Mouse (Mus musculus): ENCODE data around the gene Gda.

The Gda gene

DNA sequence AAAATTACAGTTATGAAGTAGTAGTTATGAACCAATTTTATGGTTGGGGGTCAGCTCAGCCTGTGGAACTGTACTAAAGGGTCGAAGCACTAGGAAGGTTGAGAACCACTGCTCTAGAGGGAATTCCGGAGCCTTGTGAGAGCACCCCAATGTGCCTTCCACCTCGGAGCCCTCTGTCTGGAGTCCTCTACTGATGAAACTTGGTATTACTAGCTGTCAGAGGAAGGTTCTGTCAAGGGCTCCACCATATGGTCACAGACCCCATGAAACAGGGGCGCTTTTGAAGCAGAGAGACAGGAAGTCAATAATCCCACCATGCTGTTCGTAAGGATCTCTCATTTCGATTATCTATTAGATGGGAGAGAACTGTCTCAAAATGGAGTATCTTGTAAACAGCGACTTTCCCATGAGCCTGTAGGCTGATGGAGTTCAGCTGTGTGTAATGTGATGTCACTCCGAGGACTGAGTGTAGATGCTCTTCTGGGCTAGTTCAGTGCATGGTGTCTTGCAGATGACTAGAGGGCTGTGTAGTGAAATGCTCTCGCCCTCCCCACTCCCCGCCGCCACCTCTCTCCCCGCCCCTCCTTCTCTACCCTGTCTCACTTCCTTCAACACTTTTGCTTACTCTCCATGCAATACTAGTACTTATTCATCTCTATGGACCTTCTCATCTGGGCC, 100.7 kb downstream of the Gda start:
- DNase-seq: no peak

DNA sequence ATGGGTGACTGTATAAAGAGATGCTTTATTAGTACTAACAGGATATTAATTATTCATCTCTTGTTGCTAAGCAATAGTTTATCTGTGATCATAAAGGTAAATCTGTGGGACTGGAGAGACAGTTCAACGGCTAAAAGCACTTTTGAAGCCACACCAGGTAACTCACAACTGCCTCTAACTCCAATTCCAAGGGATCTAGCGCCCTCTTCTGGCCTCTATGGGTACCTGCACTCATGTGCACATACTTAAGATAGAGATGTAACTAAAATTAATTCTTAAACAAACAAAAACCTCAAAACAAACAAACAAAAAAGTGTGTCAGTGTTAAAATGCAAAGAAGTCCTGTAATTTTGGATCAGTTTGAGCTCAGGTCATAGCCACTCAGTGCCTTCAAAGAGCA, 101.9 kb downstream of the Gda start:
- no peak for DNase-seq

DNA sequence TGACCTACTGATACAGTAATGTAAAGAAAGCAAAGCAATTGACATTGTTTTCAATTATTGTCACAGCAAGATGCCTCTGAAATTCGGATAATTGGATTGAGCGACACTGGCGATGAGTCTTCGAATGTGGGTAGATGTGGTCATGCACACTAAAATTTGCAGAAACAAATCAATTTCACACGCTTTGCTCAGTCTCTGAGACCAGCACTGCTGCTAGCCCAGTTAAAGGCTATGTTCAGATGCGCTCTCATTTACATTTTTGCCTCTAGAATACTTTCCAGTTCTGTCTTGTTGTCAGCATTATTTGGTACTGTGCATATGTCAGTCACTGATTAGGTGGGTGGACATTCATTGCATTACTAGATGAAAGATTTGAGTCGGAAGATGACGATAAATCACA, 102.5 kb downstream of the Gda start:
- no peak for DNase-seq

DNA sequence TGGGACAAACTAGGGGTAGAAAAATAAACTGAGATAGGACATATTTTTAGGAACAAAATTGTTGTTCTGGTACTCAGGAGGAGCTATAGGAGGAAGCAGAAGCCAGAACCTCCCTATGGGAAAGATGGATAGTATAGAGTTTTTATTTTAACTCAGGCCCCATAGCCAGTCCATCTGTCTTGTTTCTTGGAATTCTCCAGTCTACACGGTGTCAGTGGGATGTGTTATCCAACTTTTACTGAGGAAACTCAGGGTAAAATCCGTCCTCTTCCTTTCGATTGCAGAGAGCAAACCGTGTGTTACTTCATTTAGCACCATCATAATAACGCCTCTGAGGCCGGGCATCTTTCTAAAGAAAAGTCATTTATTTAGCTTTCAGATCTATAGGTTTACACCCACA, 104.1 kb downstream of the Gda start:
- DNase-seq: no peak

DNA sequence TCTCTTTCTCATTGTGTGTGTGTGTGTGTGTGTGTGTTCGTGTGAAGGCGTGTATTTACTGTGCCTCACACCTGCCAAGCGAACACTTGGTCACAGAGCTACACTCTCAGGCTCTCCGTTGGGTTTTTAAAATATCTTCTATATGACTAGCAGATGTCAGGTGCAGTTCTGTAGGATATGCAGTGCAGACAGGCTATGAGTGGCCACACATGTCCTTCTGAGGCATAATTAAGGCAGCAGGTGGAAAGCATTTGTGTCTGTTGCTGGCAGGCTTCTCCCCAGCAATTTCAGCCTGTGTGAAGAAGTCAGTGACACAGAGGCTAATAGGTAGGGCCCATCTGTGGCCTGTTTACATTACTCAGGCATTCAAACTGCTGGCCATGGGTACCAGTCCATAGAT, 104.7 kb downstream of the Gda start:
- no peak for DNase-seq

DNA sequence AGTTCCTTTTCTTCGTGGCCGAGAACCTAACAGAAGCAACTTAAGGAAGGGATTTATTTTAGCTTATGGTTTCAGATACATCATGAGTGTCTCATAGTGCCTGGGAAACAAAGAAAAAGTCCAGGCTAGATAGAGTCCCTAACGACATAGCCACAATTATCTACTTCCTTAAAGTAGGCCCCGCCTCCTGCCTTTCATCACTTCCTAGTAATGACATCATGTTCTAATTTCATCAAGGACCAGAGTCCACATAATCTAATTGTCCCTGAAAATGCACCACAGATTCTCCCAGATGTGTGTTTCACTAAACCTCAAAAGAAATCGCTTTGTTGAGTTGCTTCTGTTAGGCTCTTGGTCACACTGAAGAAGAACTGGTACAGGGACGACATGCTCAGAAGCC, 115.5 kb downstream of the Gda start:
- DNase-seq: no peak

DNA sequence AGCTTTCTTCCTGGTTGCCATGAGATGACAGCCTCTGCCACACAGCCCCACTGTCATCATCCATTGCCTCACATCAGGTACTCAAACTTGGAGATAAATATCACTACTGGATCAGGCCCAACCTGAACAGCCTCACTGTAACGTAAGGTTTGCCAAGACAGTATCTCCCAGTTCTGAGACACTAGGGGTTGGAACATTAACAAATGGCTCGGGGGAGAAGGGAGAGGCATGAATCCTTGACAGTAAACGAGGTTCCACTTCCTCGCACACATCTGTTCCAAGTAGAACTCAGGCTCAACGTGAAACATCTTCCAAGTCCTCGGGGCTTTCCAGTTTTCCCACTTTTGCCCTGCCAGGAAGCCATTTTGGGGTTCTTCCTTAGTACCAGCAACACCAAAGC, 123.6 kb downstream of the Gda start:
- DNase-seq: no peak

DNA sequence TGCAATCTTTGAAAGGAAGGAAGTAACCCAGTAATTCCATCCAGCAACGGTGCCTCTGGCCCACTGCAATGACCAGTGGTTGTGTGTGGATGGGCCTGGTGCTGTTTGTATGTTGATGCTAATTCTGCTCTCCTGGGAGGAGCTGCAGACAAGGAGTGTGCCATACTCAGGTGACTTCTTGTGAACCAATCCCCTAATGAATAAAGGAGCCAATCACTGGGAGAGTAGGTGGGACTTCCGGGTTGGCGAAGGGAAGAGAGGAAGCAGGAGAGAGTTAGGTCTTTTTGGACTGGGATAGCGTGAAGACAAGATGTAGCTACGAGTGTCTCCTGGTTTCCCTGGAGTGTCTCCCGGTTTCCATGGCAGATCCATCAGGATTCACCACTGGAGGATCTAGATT, 126.6 kb downstream of the Gda start:
- DNase-seq: no peak

Measured in lung, postnatal 36 days (tissue).